Mouse (Mus musculus): ENCODE results near the gene Car10. TPM values are rescaled to one million over a fixed set of nuclear protein-coding genes. Genes with fewer than 3 reads are reported as not detected.

The Car10 gene
- total and polyA plus RNA-seq, 2 experiments from 2014 or later, result 45.0 to 54.1 TPM

DNA sequence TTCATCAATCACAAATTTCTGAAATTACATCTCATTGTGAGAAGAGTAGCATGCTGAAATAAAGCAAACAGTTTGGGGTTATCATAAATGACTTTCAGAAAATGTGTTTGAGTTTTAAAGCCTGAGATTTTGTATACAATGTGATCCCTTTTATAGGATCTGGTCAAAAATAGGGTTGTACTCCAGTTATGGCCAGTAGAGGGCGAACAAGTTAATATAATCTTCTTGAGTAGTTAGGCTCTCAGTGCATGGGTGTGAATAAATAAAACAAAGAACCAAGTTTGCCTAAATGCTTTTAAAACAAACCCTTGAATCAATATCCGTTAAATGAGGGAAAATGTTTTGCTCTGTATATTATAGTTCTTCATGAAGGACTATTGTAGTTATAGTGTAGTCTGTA, 46.7 kb downstream of the Car10 start:
- no peaks in the 10 kb centered on the region for H3K9me3 ChIP-seq (ENCODE audit: low read length)
- H3K9ac ChIP-seq (replicated peaks; ENCODE audit: low read length), result no peak overlapping the region
- no peak overlapping the region for H3K27ac ChIP-seq
- TF ChIP-seq CTCF (IDR thresholded peaks at IDR 0.05; ENCODE audit: low read depth), result peak; percentile 69
- no peaks in the 10 kb centered on the region for H3K36me3 ChIP-seq (ENCODE audit: insufficient read depth, low read length)
- no peaks in the 10 kb centered on the region for H3K4me1 ChIP-seq (ENCODE audit: insufficient read depth, low read length)
- H3K4me2 ChIP-seq (ENCODE audit: low read depth, low read length), result no peak overlapping the region
- DNase-seq (ENCODE audit: low spot score), result peak; percentile 88
- WGBS, result 16% methylated on average over 2 of the region's 2 CpGs
- no peak overlapping the region for H3K4me3 ChIP-seq (ENCODE audit: low read length)
- no peaks in the 10 kb centered on the region for H3K27me3 ChIP-seq (ENCODE audit: insufficient read depth, low read length)
- no peak for ATAC-seq

DNA sequence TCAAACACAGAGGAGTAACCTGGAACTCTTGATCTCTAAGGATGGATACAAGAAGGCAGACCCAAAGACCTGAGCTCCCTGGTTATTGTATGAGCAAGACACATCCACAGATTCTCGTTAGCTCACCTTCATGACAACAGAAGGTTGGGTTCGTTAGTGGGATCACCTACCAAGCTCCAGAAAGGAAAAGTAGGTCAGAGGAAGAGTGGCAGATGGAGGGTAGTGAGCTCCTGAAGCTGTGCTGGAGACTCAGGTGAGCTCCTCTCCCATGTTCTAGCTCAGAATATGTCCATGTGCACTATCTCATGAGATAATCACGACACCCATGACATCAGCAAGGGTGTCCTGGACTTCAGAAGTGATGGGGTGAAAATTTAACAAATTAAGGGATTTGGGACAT, 57.1 kb downstream of the Car10 start:
- Histone ChIP-seq H3K4me3 (ENCODE audit: low read length) (no peak overlapping the region), H3K27me3 (ENCODE audit: insufficient read depth, low read length) (no peaks in the 10 kb centered on the region), H3K9me3 (ENCODE audit: low read length) (no peaks in the 10 kb centered on the region), H3K9ac (replicated peaks; ENCODE audit: low read length) (no peak overlapping the region), H3K27ac (no peak overlapping the region), H3K36me3 (ENCODE audit: insufficient read depth, low read length) (no peaks in the 10 kb centered on the region), H3K4me1 (ENCODE audit: insufficient read depth, low read length) (no peaks in the 10 kb centered on the region), H3K4me2 (ENCODE audit: low read depth, low read length) (no peak overlapping the region)
- ATAC-seq (no peak), DNase-seq (ENCODE audit: low spot score) (no peak)
- TF ChIP-seq CTCF (IDR thresholded peaks at IDR 0.05; ENCODE audit: low read depth), result no peak
- WGBS, result 61% methylated on average over 3 of the region's 3 CpGs

DNA sequence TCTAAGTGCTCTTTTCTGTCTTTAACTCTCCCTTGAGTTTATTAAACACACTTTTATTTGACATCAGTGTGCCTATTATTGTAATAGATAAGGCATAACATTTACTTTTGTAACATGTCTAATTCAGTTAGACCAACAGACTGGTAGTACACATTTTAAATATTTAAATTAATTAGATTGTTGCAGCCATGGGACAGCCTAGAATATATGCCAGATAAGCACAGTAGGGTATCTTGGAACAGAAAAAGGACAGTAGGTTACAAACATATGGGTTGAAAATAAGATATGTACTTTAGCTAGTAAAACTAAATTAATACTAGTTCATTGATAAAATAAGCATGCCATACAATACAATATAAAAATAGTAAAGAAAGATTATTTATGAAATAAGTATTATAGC, 74.6 kb downstream of the Car10 start:
- Histone ChIP-seq H3K36me3 (ENCODE audit: insufficient read depth, low read length) (no peaks in the 10 kb centered on the region), H3K9ac (replicated peaks; ENCODE audit: low read length) (no peak overlapping the region), H3K27me3 (ENCODE audit: insufficient read depth, low read length) (no peaks in the 10 kb centered on the region), H3K4me3 (ENCODE audit: low read length) (no peak overlapping the region), H3K27ac (no peak overlapping the region), H3K9me3 (ENCODE audit: low read length) (no peaks in the 10 kb centered on the region), H3K4me1 (ENCODE audit: insufficient read depth, low read length) (no peaks in the 10 kb centered on the region), H3K4me2 (ENCODE audit: low read depth, low read length) (no peak overlapping the region)
- no peak for ATAC-seq
- no peak for DNase-seq (ENCODE audit: low spot score)
- no peak for TF ChIP-seq CTCF (IDR thresholded peaks at IDR 0.05; ENCODE audit: low read depth)

DNA sequence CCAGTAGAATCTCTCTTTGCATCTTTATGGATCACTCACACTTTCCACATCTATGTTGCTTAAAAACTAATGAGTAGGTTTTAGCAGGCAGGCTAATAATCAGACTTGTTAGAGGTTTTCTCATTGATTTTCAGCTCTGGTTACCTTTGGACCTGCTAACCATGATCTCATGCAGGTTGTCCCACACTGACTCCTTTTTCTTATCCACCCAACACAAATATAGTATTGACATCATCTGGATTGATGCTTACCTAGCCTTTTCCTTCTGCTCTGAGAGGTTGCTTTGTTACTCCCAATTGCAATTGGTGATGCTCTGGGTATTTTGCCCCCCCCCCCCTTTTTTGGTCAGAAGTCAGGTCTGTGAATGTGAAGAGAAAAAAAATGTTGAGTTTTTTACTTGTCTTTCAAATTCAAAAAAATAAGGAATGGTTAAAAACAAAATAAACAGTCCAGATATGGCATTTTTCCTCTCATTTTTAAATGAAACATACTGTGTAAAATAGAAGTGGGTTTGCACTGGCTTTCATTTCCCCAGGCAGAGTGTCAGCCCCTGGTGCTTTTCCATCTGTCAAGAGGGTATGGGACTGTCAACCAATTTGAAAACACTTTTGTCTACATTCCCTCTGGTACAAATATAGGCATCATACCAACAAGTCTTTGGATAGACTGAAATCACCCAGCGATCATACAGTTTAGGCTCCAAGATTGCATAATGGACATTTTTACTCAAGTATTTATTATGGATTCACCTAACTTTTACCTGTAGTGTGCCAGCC, 75.9 kb downstream of the Car10 start:
- Histone ChIP-seq H3K4me3 (ENCODE audit: low read length) (no peak overlapping the region), H3K4me1 (ENCODE audit: insufficient read depth, low read length) (no peaks in the 10 kb centered on the region), H3K4me2 (ENCODE audit: low read depth, low read length) (no peak overlapping the region), H3K9ac (replicated peaks; ENCODE audit: low read length) (no peak overlapping the region), H3K9me3 (ENCODE audit: low read length) (no peaks in the 10 kb centered on the region), H3K36me3 (ENCODE audit: insufficient read depth, low read length) (no peaks in the 10 kb centered on the region), H3K27me3 (ENCODE audit: insufficient read depth, low read length) (no peaks in the 10 kb centered on the region), H3K27ac (no peak overlapping the region)
- DNase-seq (ENCODE audit: low spot score) (peak; percentile 12), ATAC-seq (no peak)
- WGBS, result 80% methylated on average over 1 of the region's 1 CpGs
- no peak for TF ChIP-seq CTCF (IDR thresholded peaks at IDR 0.05; ENCODE audit: low read depth)

DNA sequence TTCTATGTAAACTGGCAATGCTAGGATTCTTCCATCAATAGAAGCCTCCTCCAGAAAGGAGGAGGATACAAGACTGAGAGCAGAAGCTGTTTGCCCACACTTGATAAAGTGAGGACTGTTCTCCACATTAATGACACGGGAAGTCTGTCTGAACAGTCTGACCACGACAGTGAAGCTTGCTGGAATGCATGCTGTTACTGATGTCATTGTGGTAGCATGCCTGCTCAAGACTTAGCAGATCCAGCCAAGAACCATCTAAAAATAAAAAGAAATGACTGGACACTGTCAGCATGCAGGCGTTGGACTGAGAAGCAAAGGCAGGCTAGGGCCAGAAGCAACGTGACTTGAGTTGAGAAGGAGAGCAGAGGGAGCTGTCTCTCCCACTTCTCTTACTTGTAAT, 87.6 kb downstream of the Car10 start:
- DNase-seq (ENCODE audit: low spot score) (peak; percentile 17), ATAC-seq (peak; percentile 63; the same call in 1 of the 2 replicates)
- Histone ChIP-seq H3K9ac (replicated peaks; ENCODE audit: low read length) (no peak overlapping the region), H3K27ac (no peak overlapping the region), H3K4me3 (ENCODE audit: low read length) (no peak overlapping the region), H3K9me3 (ENCODE audit: low read length) (no peaks in the 10 kb centered on the region), H3K36me3 (ENCODE audit: insufficient read depth, low read length) (no peaks in the 10 kb centered on the region), H3K4me1 (ENCODE audit: insufficient read depth, low read length) (no peaks in the 10 kb centered on the region), H3K27me3 (ENCODE audit: insufficient read depth, low read length) (no peaks in the 10 kb centered on the region), H3K4me2 (ENCODE audit: low read depth, low read length) (no peak overlapping the region)
- no peak for TF ChIP-seq CTCF (IDR thresholded peaks at IDR 0.05; ENCODE audit: low read depth)
- 59% methylated on average over 4 of the region's 4 CpGs for WGBS

DNA sequence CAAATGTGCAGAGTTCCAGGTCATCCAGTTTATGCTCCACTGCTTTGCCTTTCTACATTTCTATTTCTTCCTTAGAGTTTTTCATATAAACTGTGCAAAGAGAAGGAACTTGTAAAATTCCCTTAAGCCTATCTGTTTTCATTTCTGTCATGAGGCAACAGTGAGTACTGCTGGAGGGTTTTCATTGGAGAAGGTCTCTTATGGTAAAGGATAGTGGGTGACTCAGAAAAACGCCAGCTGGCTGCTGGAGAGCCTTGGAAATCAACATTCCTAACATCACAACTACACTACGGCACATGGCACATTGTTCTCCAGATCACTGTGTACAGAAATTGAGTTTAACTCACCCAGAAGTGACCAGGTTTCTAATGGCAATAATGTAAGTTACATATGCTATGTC, 88.3 kb downstream of the Car10 start:
- H3K4me2 ChIP-seq (ENCODE audit: low read depth, low read length), result no peak overlapping the region
- DNase-seq (ENCODE audit: low spot score) (no peak), ATAC-seq (no peak)
- no peak overlapping the region for H3K4me3 ChIP-seq (ENCODE audit: low read length)
- no peak overlapping the region for H3K27ac ChIP-seq
- H3K9me3 ChIP-seq (ENCODE audit: low read length), result no peaks in the 10 kb centered on the region
- no peak for TF ChIP-seq CTCF (IDR thresholded peaks at IDR 0.05; ENCODE audit: low read depth)
- no peaks in the 10 kb centered on the region for H3K36me3 ChIP-seq (ENCODE audit: insufficient read depth, low read length)
- no peaks in the 10 kb centered on the region for H3K4me1 ChIP-seq (ENCODE audit: insufficient read depth, low read length)
- no peaks in the 10 kb centered on the region for H3K27me3 ChIP-seq (ENCODE audit: insufficient read depth, low read length)
- WGBS, result 77% methylated on average over 2 of the region's 2 CpGs
- H3K9ac ChIP-seq (replicated peaks; ENCODE audit: low read length), result no peak overlapping the region

DNA sequence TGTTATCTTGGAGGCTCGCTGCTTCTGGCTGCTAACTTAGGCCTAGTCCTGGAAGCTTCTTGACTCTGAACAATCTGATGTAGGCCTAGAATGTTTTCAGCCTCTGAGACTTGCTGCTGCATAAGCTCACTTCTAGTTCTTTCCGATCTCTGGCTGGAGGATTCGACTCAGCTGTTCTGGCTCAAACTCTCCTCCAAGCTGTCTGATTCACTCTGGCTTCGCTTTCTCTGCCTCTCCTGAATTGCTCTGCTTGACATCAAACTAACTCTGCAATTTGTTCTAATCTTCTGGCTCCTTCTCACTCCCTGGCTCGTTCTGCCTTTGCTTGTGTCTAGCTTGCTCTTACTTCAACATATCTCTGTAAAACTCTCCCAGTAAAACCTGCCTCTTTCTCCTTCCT, 90.8 kb downstream of the Car10 start:
- Histone ChIP-seq H3K9me3 (ENCODE audit: low read length) (no peaks in the 10 kb centered on the region), H3K4me2 (ENCODE audit: low read depth, low read length) (no peak overlapping the region), H3K4me1 (ENCODE audit: insufficient read depth, low read length) (no peaks in the 10 kb centered on the region), H3K36me3 (ENCODE audit: insufficient read depth, low read length) (no peaks in the 10 kb centered on the region), H3K4me3 (ENCODE audit: low read length) (no peak overlapping the region), H3K9ac (replicated peaks; ENCODE audit: low read length) (no peak overlapping the region), H3K27ac (no peak overlapping the region), H3K27me3 (ENCODE audit: insufficient read depth, low read length) (no peaks in the 10 kb centered on the region)
- no peak for DNase-seq (ENCODE audit: low spot score)
- no peak for ATAC-seq
- 83% methylated on average over 5 of the region's 5 CpGs for WGBS
- TF ChIP-seq CTCF (IDR thresholded peaks at IDR 0.05; ENCODE audit: low read depth), result no peak

Data from hindbrain, postnatal 0 days (tissue).